Mouse (Mus musculus): ENCODE measurements around the gene Gm15517.
A peak's percentile ranks its signal among the peaks of the same experiment; 100 is the strongest.
"Not testable (repeated sequence)": the region's sequence is repeated elsewhere in the genome, so short reads cannot be mapped to it uniquely, and the experiment has no call there.

Gm15517 gene

DNA sequence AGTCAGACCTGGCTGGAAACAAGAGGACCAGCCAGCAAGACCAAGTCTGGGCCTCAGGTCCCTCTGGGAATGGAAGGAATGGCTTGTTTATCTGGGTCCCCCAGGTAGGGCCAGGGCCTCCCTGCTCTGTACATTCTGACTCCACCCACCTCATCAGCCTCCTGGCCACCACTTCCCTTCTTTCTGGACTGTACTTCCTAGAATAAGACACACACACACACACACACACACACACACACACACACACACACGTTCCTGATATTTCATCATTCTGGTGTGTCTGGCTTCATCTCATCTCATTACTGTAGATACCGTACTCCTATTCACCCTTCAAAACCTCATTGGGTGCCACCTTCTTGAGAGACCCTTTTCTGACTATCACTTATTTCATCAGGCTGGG is 8.2 kb downstream of the Gm15517 start:
- DNase-seq (ENCODE audit: low spot score): no peak

DNA sequence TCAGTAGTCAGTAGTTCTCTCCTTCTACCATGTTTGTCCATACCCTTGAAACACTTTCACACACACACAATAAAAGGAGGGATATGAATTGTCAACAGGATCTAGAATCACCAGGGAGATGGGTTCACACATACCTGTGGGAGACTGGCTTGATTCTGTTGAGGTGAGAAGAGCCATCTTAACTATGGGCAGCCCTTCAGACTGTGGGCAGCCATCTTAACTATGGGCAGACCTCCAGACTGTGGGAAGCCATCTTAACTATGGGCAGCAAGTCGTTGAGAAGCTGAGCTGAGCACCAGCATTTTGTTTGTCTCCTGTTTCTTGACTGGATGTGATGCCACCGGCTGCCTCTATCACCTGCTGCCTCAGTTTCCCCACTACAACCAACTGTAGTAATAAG is 10.1 kb downstream of the Gm15517 start:
- no peak for DNase-seq (ENCODE audit: low spot score)

DNA sequence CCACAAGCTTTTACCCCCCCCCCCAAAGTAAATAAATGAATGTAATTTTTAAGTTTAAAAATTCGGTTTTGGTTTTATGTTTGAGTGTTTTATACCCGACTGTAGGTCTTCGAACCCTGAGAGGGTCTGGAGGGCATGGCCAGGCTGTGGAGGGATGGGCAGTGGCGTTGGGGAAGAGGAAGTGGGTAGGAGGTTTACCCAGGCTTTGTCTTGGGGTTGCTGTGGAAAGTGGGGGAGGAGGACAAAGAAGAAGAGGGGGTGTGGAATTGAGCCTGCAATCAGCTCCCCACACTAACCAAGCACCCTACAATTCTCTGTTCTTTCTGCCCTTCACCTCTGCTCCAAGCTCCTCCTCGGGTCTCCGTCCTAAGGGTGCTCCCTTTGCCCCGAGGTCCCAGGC is 11.3 kb downstream of the Gm15517 start:
- no peak for DNase-seq (ENCODE audit: low spot score)

DNA sequence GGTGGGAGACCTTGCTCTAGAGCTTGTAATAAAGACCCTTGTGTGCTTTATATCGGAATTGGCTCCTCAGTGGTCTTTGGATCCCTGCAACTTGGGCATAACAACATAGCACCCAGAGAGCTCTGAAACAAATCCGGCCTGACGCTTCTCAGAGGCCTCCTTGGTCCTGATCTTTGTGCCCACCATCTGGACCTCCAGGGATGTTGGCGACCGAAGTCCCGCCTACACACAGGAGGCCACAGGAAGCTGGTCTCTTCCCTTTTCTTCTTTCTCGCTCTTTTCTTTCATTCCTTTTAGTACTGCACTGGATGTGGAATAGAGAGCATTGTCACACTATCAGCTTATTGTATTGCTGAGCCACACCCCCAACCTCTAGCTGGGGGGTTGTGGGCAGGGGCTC is 12.2 kb downstream of the Gm15517 start:
- DNase-seq (ENCODE audit: low spot score): no peak

DNA sequence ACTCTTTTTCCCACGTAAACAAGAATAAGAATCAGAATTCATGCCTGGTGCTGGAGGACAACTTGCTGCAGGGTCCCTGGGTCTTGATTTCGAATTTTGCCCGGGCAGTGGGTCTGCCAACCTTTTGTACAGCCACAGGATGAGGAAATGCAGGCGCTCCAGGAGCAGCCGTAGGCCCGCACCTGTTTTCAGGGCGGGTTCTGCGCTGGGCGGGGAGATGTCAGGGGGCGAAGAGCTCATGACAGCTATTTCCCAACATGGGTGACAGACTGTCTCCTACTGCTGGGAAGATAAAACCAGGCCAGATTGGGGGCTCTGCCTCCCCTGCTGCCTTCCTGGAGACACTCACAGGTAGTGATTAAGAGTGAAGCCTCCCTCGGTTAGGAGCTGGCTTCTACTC is 12.8 kb downstream of the Gm15517 start:
- DNase-seq (ENCODE audit: low spot score): no peak

DNA sequence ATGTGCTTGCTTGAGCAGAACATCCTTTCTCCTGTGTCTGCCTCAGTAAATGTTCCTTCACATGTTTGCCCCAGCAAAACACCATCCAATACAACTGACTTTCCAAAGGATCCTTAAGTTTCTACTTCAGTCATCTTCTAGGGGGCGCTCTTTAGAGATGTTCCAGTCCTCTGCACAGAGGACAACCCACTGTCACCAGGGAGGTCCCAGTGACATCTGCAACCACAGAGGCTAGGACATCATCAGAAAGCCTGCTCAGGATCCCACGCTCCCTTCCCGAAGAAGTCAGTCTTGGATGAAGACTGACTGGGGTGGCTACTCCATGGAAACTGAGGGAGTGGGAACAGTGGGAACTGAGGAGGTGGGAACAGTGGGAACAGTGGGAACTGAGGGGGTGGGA is 14.3 kb downstream of the Gm15517 start:
- DNase-seq (ENCODE audit: low spot score): no peak

DNA sequence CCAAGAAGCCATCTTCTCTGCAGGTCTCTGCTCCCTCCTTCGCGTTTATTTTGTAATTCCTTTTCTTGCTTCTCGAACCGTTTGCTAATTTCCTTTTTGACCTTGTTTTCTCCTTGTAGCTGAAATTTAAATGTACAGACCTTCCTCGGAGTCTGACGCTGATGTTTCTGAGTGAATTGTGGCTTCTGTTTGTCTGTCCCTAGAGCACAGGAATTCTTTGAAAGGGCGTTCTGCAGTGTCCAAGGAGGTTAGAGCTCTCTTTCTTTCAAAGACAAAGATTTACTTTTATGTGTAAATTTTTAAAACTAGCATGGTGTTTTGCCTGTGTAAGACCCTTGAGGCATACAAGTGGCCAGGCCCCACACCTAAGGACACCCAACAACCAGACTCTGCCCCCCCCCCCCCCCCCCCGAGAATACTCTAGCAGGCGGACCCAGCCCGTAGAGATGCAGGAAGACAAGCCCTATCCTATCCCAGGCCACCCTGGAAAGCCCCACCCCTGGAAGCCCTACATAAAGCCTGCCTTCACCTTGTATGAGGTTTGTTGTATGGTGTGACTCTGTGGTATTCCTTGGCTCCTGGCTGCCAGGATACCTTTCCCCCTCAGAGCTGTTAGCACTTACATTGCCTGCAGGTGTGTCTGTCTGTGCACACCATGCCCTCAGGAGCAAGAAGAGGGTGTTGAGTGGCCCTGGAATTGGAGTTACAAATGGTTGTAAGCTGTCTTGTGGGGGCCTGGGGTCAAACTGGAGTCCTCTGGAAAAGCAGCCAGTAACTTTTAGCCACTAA is 15.4 kb downstream of the Gm15517 start:
- no peak for DNase-seq (ENCODE audit: low spot score)

DNA sequence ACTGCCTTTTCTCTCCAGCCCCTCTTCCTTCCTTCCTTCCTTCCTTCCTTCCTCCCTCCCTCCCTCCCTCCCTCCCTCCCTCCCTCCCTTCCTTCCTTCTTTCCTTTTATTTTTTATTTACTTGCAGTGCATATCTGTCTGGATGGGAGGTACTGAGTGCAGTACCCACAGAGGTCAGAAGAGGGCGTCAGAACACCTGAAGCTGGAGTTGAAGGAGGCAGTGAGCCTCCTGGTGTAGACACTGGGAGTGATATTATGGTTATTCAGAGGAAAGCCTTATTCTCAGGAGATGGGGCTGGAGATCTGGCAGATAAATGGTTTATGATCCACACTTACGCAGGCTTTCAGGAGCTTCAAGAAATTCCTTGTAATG is 16.0 kb downstream of the Gm15517 start:
- peak; percentile 56 for DNase-seq (ENCODE audit: low spot score)

DNA sequence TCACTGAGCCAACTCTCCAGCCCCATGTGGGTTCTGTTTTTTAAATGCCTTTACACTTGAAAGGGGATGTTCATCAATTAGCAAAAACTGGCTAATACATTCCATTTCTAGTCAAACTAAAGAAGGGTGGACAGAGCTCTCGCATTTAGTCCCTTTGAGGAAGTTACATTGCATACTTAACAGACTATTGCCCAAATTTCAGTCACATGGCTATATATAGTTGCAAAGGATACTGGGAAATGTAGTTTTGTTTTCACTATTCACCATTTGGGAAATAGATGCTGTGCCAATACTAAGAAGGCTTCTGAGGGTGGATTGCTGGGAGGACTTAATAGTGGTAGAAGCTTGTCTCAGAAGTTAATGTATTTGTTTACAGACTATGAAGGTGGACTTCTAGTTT is 19.7 kb downstream of the Gm15517 start:
- no peak for DNase-seq (ENCODE audit: low spot score)

DNA sequence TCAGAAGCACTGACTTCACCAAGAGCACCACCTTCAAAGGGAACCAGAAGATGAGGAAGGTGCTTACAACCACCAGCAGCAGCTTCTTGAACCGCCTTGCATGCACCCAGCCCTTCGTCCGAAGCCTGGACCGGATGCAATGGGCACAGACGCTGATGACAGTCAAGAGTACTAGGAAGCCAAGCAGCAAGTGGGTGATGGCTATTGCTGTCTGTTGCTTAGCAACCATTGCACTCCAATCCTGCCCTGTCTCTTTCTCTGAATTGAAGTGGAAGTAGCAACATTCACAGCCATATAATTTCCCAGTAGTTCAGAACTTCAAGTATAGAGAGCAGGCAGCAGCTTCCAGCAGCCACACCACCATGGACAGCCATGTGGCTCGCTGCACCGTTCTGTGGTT is 20.3 kb downstream of the Gm15517 start:
- DNase-seq (ENCODE audit: low spot score): no peak

DNA sequence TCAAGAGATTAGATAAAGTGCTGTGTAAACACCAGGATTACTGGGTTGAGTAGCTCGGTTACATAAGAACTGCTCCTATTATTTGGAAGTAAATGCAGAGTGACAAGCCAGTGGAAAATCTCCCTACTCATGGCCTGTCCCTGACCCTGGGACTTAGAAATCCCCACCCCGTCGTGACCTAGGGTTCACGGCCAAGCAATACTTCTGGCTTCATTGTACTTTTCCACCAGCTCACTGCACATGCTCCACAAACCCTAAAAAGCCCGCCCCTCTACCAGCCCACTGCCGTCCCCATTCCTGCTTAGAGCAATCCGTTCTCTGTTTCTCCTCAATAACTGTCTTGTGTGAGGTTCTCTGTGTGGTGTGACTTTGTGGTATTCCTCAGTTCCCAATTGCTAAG is 26.5 kb downstream of the Gm15517 start:
- DNase-seq (ENCODE audit: low spot score): no peak

DNA sequence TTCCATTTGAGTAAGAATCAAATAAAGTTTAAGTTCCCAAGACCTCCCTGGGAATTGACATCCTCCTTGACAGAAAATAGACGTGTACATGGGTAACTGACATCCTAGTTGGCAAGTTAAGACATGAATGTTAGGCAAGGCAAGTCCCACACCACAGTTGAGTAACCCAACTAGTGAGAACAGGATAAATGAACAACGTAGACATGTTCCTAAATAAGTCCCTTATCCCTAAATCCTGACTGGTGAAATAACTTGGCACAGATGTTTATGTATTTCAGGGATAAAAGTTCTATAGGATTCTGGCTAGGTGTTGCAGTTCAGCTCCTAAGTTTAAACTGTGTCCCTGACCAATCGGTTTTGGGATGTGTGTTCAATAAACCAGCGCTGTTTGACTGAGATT is 29.7 kb downstream of the Gm15517 start:
- no peak for DNase-seq (ENCODE audit: low spot score)

DNA sequence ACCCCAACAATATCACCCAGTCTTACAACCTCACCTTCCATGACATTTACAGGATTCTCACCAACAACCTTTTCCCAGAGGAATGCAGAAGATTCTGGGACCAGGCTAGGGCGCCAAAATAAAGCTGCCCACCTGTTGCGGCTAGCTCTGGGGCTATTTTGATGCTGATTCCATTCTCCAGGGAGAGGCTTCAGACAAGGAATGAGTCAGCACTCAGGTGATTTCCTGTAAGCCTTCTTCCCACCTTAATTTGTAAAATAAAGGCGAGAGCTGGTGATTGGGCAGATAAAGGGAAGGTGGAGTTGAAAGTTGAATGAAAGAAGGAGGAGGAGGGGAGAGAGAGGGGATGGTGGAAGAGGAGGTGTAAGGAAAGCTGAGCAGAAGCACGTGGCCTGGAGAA is 30.2 kb downstream of the Gm15517 start:
- DNase-seq (ENCODE audit: low spot score): no peak

DNA sequence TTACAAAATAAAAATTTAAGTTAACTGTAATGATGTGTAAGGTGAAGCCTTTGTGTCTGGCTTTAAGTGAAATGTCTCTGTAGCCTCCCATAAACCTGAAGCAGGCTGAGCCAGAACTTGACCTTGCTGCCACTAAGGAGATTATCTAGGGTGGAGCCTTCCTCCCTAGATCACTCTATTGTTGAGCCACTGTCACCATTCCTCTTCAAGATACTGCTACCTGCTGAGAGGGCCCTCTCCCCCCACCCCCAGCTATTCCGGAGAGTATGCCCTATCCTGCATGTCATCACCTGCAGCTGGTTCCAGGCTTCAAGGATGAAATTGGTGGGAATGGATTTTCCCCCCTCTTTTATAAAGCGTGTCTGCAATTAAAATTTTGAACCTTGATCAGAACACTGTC is 36.3 kb downstream of the Gm15517 start:
- DNase-seq (ENCODE audit: low spot score): not testable (repeated sequence)

DNA sequence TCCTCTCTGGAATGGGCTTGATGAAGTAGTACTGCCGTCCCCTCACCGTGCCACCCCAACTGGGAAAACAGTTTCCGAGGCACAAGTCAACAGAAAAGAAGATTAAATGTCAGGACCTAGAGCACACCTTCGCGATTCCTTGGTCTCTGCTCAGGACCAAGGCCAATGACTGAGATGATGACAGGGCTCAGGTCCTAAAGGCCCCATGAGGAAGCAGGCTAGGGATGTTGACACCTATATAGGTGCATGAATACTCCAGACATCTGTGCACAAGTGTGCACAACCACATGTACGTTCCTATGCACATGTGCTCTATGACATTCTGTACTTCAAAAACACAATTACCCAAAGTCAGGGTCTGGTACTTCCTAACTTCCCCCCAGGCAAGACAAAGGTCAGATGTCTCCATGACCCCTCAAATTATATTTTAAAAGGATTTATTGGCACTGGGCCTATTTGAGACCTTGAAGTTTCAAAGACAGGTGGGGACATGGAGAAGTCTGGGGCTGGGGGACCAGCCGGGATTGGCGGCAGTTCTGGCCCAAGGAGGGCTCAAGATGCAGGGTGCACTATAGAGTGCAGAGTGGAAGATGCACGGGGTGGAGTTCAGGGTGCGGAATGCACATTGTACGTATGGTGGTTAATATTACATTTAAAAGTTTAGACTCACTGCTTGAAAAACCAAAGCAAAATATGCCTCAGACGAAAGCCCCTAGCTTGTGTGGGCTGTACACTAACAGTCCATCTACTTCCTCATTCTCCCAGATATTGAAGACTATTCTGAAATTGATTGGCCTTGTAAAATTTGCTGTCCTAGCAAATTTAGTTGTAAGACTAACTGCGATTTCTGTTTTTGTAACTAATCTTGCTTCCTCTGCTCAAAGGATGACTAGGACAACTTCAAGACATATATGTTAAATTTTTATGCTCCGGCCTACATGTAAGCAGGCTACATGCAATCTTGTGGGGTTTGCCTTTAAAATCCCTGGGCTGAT is 42.4 kb downstream of the Gm15517 start:
- DNase-seq (ENCODE audit: low spot score): no peak

DNA sequence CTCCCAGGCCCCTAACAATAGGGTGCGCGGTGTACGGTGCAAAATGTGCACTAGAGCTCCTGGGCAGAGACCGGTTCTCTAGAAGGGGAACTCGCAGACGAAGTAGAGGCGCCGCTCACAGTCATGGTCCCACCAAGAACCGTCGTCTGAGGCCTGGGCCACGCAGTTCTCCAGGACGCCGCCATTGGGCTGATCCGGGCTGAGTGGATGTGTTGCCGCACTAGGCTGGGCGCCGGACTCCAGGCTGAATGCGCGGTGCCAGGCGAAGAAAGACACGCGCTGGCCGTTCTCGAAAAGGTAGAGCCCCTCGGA is 43.2 kb downstream of the Gm15517 start:
- DNase-seq (ENCODE audit: low spot score): no peak

DNA sequence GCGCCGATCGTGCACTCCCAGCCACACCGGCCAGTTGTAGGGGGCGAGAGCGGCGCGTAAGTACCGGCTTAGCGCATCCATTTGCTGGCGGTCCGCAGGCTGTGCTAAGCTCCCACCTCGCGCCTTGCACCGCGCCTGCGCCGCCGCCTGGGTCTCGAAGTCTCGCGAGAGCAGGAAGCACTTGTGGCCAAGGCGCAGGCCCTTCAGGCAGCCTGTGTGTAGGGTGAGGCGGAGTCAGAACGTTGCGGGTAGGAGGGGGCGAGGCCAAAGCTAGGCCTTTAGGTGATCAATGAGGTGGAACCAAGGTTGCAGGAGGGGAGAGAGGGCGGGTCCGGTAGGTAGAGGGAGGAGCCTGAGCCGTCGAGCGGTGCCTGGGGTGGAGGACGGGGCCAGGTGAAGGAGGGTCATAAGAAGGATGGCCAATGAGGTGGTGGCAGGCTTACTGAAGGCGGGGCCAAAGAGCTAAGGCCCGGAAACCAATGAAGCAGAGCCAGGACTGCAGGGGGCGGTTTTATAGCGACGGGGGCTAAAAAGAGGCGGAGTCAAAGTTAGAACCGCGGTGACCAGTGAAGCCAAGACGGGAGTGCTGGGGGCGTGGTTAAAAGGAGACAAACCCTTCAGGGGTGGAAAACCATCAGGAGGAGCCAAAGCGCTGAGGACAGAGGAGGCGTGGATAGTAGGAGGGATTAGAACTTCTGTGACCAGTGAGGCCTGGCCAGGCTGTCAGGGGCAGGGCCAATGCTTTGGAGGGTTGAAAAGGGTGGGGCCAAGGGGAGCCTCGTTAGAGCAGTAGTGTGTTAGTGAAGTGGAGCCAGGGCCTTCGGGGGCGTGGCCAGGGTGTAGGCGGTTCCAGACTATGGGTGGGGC is 43.8 kb downstream of the Gm15517 start:
- peak; percentile 98 for DNase-seq (ENCODE audit: low spot score)

DNA sequence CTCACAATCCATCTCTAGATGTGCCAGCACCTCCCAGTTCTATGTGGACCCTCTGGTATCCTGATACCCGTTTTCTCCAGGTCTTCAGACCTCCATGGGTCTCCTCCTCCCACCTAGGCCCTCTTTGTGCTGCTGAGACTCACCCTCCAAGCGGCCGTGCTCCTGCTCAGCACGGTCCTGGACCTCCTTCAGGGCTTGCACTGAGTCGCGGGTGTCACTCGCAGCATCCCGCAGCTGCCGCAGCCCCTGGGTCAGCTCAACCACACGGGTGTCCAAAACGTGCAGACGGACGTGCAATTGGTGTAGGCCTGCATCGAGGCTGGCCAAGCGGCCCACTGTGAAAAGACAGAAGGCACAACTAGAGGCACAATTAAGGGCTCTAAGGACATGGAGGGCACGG is 44.4 kb downstream of the Gm15517 start:
- DNase-seq (ENCODE audit: low spot score): no peak

DNA sequence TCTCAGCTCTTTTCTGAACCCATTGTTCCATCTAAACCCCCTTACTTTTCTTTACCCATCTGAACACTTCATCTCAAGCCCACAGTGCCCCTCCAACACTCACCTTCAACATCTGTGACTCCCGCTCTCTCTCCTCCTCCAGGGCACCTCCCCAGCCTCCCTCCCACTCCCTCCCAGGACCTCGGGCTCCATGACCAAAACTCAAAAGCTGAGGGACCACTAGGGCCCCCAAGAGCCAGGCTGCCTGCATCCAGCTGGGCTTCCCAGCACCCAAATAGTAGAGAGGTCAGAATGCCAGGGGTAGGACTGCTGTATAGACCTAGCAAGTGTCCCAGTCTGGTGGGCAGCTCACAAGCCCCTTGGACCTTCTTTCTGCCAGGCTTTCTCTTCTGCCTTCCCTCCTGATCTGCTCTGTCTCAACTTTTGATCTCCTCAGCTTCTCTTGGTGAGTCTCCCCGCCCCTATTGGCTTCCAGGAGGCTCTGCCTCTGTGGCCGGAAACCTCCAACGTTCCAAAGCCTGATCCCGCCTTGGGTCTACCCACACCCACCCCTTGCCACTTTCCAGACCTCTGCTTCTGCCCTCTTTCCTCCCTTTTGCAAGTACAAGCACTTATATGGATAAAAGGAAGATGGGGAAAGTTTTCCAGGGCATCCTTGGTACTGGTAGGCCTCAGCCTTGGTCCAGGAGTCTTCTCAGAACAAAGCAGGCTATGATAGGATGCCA is 45.4 kb downstream of the Gm15517 start, which contains the start of gene Clec11a:
Clec11a (minus strand) TSS at position 387 of the 725 bp plus-strand sequence.
- no peak for DNase-seq (ENCODE audit: low spot score)

DNA sequence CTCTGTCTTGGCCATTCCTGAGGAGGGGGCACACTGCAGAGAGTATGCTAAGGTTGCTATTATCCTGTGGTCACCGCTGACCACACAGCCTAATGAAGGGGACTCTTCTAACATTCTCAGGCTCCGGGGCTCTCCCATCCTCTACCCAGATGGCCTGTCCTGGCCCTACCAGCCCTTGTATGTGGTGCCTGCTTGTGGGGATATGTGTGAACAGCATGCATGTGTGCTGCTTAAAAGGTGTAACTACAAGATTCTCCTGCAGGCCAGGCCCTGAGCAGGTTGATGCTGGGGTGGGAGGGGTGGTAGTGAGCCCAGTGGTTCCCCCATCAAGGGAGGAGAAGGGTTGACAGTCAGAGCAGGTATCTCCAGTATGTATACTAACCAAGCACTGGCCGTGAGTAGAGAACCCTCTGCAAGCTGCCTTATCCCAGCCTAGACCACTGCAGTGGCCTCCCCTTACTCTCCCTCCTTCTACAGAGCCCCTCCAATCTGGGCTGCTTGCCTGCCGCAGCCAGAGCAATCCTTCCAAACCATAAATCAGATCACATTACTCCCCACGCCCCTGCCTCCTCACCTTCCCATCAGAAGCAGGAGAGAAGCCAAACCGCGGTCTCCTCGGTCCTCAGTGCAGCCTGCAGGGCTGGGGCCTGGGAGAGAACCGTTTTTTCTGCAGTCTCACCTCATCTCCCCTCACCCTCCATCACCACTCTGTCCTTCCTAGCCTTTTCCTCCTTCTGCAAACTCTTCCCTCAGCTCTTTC is 46.2 kb downstream of the Gm15517 start:
- no peak for DNase-seq (ENCODE audit: low spot score)

Data from left cerebral cortex, adult 11 months (tissue).